Mouse (Mus musculus) liver, adult 2 months (tissue): ENCODE measurements around the gene Tmco1. TPM values are rescaled to one million over a fixed set of nuclear protein-coding genes. Genes with fewer than 3 reads are reported as not detected.

ENCODE experiments used
- DNase-seq: peaks from one replicate; pipeline ENCODE4 v3.0.0-alpha.2; 2011; ENCODE audit warnings: low read depth, low spot score; ENCODE audit errors: extremely low read depth
- H3K27ac ChIP-seq: fragments of 200-500 bp; replicated peaks from 2 replicates; pipeline ENCODE4 v1.5.1; 2012; ENCODE audit warnings: low read depth, mild to moderate bottlenecking, control low read depth, inconsistent platforms, low read length; ENCODE audit not compliant: insufficient read depth
- H3K27me3 ChIP-seq: fragments of 200-500 bp; 2 replicates; pipeline ENCODE4 v1.6.1; 2012; ENCODE audit warnings: mild to moderate bottlenecking, moderate library complexity, low read length, inconsistent platforms; ENCODE audit not compliant: control insufficient read depth, insufficient read depth
- H3K36me3 ChIP-seq: fragments of 200-500 bp; 2 replicates; pipeline ENCODE4 v1.6.1; 2012; ENCODE audit warnings: low read length, inconsistent platforms; ENCODE audit not compliant: control insufficient read depth, insufficient read depth
- H3K4me1 ChIP-seq: fragments of 200-500 bp; 2 replicates; pipeline ENCODE4 v1.6.1; 2011; ENCODE audit warnings: low read length; ENCODE audit not compliant: control insufficient read depth, insufficient read depth
- H3K4me3 ChIP-seq: fragments of 200-500 bp; 2 replicates; pipeline ENCODE4 v1.5.1; 2011; ENCODE audit warnings: low read depth, mild to moderate bottlenecking, control low read depth, low read length, moderate library complexity; ENCODE audit not compliant: insufficient read depth
- H3K79me2 ChIP-seq: fragments of 200-500 bp; 2 replicates; pipeline ENCODE4 v1.6.1; 2012; ENCODE audit warnings: inconsistent platforms, mild to moderate bottlenecking, low read length, moderate library complexity; ENCODE audit not compliant: control insufficient read depth, insufficient read depth
- H3K9ac ChIP-seq: fragments of 200-500 bp; 2 replicates; pipeline ENCODE4 v1.6.1; 2012; ENCODE audit warnings: low read depth, mild to moderate bottlenecking, control low read depth, inconsistent platforms, low read length
- CTCF ChIP-seq: fragments of 200-500 bp; IDR thresholded peaks from 2 replicates; pipeline ENCODE4 v1.5.1; 2011; ENCODE audit warnings: low read depth, low read length, control low read depth
- POLR2A ChIP-seq: fragments of 200-500 bp; IDR thresholded peaks from 2 replicates; pipeline ENCODE4 v1.6.1; 2011; ENCODE audit warnings: low read length, control low read depth; ENCODE audit not compliant: insufficient read depth; ENCODE audit errors: extremely low read depth
- WGBS: fragments of 180-500 bp; shearing (Covaris S2); methylation state at CpG from one replicate; pipeline ENCODE4 v1.1.7; 2018; 5-methylcytosine and 5-hydroxymethylcytosine counted together
- polyA plus RNA-seq: library from polyadenylated mRNA; depleted of rRNA; stranded (reverse); fragments of >200 nt; gene quantifications from 2 replicates; pipeline ENCODE4 v1.2.3, GENCODE M21; 2012
- total RNA-seq: library from RNA; depleted of rRNA; stranded (reverse); fragments of >200 nt; gene quantifications from 2 replicates; pipeline ENCODE4 v1.2.3, GENCODE M21; 2014

Gene Tmco1
- total and polyA plus RNA-seq, 2 experiments = 71.5 to 162 TPM

GRCm38 (mm10) chr1:167282112-167282511 is 26.1 kb upstream of the Tmco1 start:
- Histone ChIP-seq H3K4me1 (peaks cover 8% of the 10 kb centered on the region; the same call in 1 of the 2 replicates), H3K27me3 (no peaks in the 10 kb centered on the region), H3K27ac (no peak overlapping the region), H3K9ac (no peak overlapping the region), H3K4me3 (no peak overlapping the region), H3K79me2 (peaks cover 21% of the 10 kb centered on the region; the same call in 1 of the 2 replicates), H3K36me3 (no peaks in the 10 kb centered on the region)
- DNase-seq = no peak
- WGBS = 97% methylated on average over 3 of the region's 3 CpGs
- TF ChIP-seq CTCF (no peak), POLR2A (no peak)

- peaks cover 8% of the 10 kb centered on the region; the same call in 1 of the 2 replicates for H3K4me1 ChIP-seq
- H3K27ac ChIP-seq = no peak overlapping the region
Measured at GRCm38 (mm10) chr1:167282768-167283167, 25.4 kb upstream of the Tmco1 start.

GRCm38 (mm10) chr1:167283441-167284257 is 24.5 kb upstream of the Tmco1 start:
- Histone ChIP-seq H3K4me3 (peak overlapping the region; percentile 77), H3K9ac (peak overlapping the region; percentile 87), H3K27me3 (no peaks in the 10 kb centered on the region), H3K79me2 (peaks cover 21% of the 10 kb centered on the region; the same call in 1 of the 2 replicates), H3K27ac (no peak overlapping the region), H3K4me1 (peaks cover 8% of the 10 kb centered on the region; the same call in 1 of the 2 replicates), H3K36me3 (no peaks in the 10 kb centered on the region)
- WGBS = 6% methylated on average over 44 of the region's 44 CpGs
- DNase-seq = no peak
- TF ChIP-seq POLR2A (no peak), CTCF (no peak)

More at GRCm38 (mm10) chr1:167282768-167283167, 25.4 kb upstream of the Tmco1 start:
- TF ChIP-seq POLR2A (no peak), CTCF (no peak)
- DNase-seq = no peak
- peaks cover 21% of the 10 kb centered on the region; the same call in 1 of the 2 replicates for H3K79me2 ChIP-seq
- WGBS = 77% methylated on average over 5 of the region's 5 CpGs
- no peaks in the 10 kb centered on the region for H3K27me3 ChIP-seq
- H3K36me3 ChIP-seq = no peaks in the 10 kb centered on the region
- H3K4me3 ChIP-seq = no peak overlapping the region
- H3K9ac ChIP-seq = no peak overlapping the region

GRCm38 (mm10) chr1:167284258-167284836 is 23.8 kb upstream of the Tmco1 start:
- TF ChIP-seq CTCF (peak; percentile 9; the same call in 1 of the 2 replicates), POLR2A (no peak)
- Histone ChIP-seq H3K79me2 (peaks cover 19% of the 10 kb centered on the region; the same call in 1 of the 2 replicates), H3K4me3 (peak overlapping the region; percentile 77), H3K36me3 (no peaks in the 10 kb centered on the region), H3K4me1 (peaks cover 8% of the 10 kb centered on the region; the same call in 1 of the 2 replicates), H3K27me3 (no peaks in the 10 kb centered on the region), H3K9ac (peak overlapping the region; percentile 87), H3K27ac (peak overlapping the region; percentile 63)
- WGBS = under 1% methylated on average over 73 of the region's 73 CpGs
- DNase-seq = no peak

- H3K4me1 ChIP-seq = peaks cover 8% of the 10 kb centered on the region; the same call in 1 of the 2 replicates
- peak overlapping the region; percentile 77 for H3K4me3 ChIP-seq
- H3K36me3 ChIP-seq = no peaks in the 10 kb centered on the region
- no peaks in the 10 kb centered on the region for H3K27me3 ChIP-seq
- TF ChIP-seq CTCF (no peak), POLR2A (peak; percentile 80)
- peak; percentile 70 for DNase-seq
- peaks cover 19% of the 10 kb centered on the region; the same call in 1 of the 2 replicates for H3K79me2 ChIP-seq
- H3K27ac ChIP-seq = peak overlapping the region; percentile 63
- peak overlapping the region; percentile 87 for H3K9ac ChIP-seq
- under 1% methylated on average over 51 of the region's 51 CpGs for WGBS
Measured at GRCm38 (mm10) chr1:167284837-167285319, 23.3 kb upstream of the Tmco1 start.
